Mouse (Mus musculus) hindbrain, embryonic 14.5 days (tissue): ENCODE data around the gene Zdhhc15. TPM values are rescaled to one million over a fixed set of nuclear protein-coding genes. Genes with fewer than 3 reads are reported as not detected.

Source experiments
- ATAC-seq: fragments of 200-750 bp; cut with Nextera tagmentation; 2 replicates; pipeline ENCODE4 v1.8.0; 2017; ENCODE audit warnings: moderate number of reproducible peaks, mild to moderate bottlenecking, moderate TSS enrichment, moderate library complexity; ENCODE audit not compliant: low FRiP score
- DNase-seq: peaks from one replicate; pipeline ENCODE4 v3.0.0-alpha.2; 2015; ENCODE audit warnings: low spot score
- H3K27ac ChIP-seq: fragments of 300-500 bp; sonication (generic); 2 replicates; pipeline ENCODE4 v1.5.1; 2014; ENCODE audit warnings: mild to moderate bottlenecking, moderate library complexity
- H3K27me3 ChIP-seq: fragments of 300-500 bp; sonication (generic); 2 replicates; pipeline ENCODE4 v1.6.1; 2014; ENCODE audit warnings: mild to moderate bottlenecking, low read length, mixed read lengths; ENCODE audit not compliant: control insufficient read depth, insufficient read depth
- H3K36me3 ChIP-seq: fragments of 300-500 bp; sonication (generic); replicated peaks from 2 replicates; pipeline ENCODE4 v1.6.1; 2014; ENCODE audit not compliant: control insufficient read depth, insufficient read depth
- H3K4me1 ChIP-seq: fragments of 300-500 bp; sonication (generic); replicated peaks from 2 replicates; pipeline ENCODE4 v1.6.1; 2014; ENCODE audit warnings: antibody characterized with exemption, low read length, mixed read lengths; ENCODE audit not compliant: control insufficient read depth, insufficient read depth
- H3K4me2 ChIP-seq: fragments of 300-500 bp; sonication (generic); replicated peaks from 2 replicates; pipeline ENCODE4 v1.6.1; 2014; ENCODE audit warnings: mild to moderate bottlenecking, moderate library complexity
- H3K4me3 ChIP-seq: fragments of 300-500 bp; sonication (generic); replicated peaks from 2 replicates; pipeline ENCODE4 v1.5.1; 2014; ENCODE audit warnings: mild to moderate bottlenecking, low read length
- H3K9ac ChIP-seq: fragments of 300-500 bp; sonication (generic); 2 replicates; pipeline ENCODE4 v1.6.1; 2014
- H3K9me3 ChIP-seq: fragments of 300-500 bp; sonication (generic); 2 replicates; pipeline ENCODE4 v1.6.1; 2016; ENCODE audit warnings: low read length; ENCODE audit not compliant: control insufficient read depth
- WGBS: fragments of 180-500 bp; shearing (Covaris S2); extraction: QIAGEN DNeasy Blood & Tissue Kit; methylation state at CpG from one replicate; pipeline ENCODE4 v1.1.7; 2014; 5-methylcytosine and 5-hydroxymethylcytosine counted together
- polyA plus RNA-seq: library from polyadenylated mRNA; unstranded; fragments of >200 nt; fragmentation: Nextera tagmentation; extraction: Ambion mirVana; gene quantifications from 2 replicates; pipeline ENCODE4 v1.2.1, GENCODE M21; 2014

Gene Zdhhc15
- polyA plus RNA-seq, 1 experiment from 2014 or later: 6.0 TPM

- DNase-seq (no peak), ATAC-seq (no peak)
- H3K9me3 ChIP-seq: no peaks in the 10 kb centered on the region
- H3K27me3 ChIP-seq: peaks cover 14% of the 10 kb centered on the region; the same call in 1 of the 2 replicates
- H3K36me3 ChIP-seq: no peaks in the 10 kb centered on the region
- H3K9ac ChIP-seq: no peak overlapping the region
- H3K4me2 ChIP-seq: no peak overlapping the region
- H3K4me1 ChIP-seq: no peaks in the 10 kb centered on the region
- H3K4me3 ChIP-seq: no peak overlapping the region
- WGBS: 82% methylated on average over 3 of the region's 3 CpGs
- H3K27ac ChIP-seq: no peak overlapping the region
These were observed 103.4 kb downstream of the Zdhhc15 start for GRCm38 (mm10) chrX:104567497-104567896.

GRCm38 (mm10) chrX:104545283-104545682 is 125.6 kb downstream of the Zdhhc15 start:
- WGBS: 96% methylated on average over 1 of the region's 1 CpGs
- H3K4me1 ChIP-seq: no peaks in the 10 kb centered on the region
- H3K4me2 ChIP-seq: no peak overlapping the region

GRCm38 (mm10) chrX:104543919-104544595 is 126.8 kb downstream of the Zdhhc15 start:
- DNase-seq (no peak), ATAC-seq (no peak)
- H3K36me3 ChIP-seq: no peaks in the 10 kb centered on the region
- no peak overlapping the region for H3K27ac ChIP-seq
- no peak overlapping the region for H3K9ac ChIP-seq
- no peaks in the 10 kb centered on the region for H3K9me3 ChIP-seq
- H3K27me3 ChIP-seq: peaks cover 53% of the 10 kb centered on the region
- no peaks in the 10 kb centered on the region for H3K4me1 ChIP-seq
- no peak overlapping the region for H3K4me3 ChIP-seq
- H3K4me2 ChIP-seq: no peak overlapping the region
- WGBS: 77% methylated on average over 4 of the region's 4 CpGs

More at GRCm38 (mm10) chrX:104545283-104545682, 125.6 kb downstream of the Zdhhc15 start:
- ATAC-seq: no peak
- H3K27ac ChIP-seq: no peak overlapping the region
- no peak overlapping the region for H3K9ac ChIP-seq
- no peak for DNase-seq
- peaks cover 43% of the 10 kb centered on the region for H3K27me3 ChIP-seq
- no peak overlapping the region for H3K4me3 ChIP-seq
- H3K9me3 ChIP-seq: no peaks in the 10 kb centered on the region
- H3K36me3 ChIP-seq: no peaks in the 10 kb centered on the region

- DNase-seq (no peak), ATAC-seq (no peak)
- no peak overlapping the region for H3K27ac ChIP-seq
- H3K9me3 ChIP-seq: no peaks in the 10 kb centered on the region
- peaks cover 58% of the 10 kb centered on the region for H3K27me3 ChIP-seq
- H3K36me3 ChIP-seq: no peaks in the 10 kb centered on the region
- H3K4me3 ChIP-seq: no peak overlapping the region
- H3K4me1 ChIP-seq: no peaks in the 10 kb centered on the region
- 95% methylated on average over 4 of the region's 4 CpGs for WGBS
- H3K9ac ChIP-seq: no peak overlapping the region
- H3K4me2 ChIP-seq: no peak overlapping the region
These were observed 128.2 kb downstream of the Zdhhc15 start for GRCm38 (mm10) chrX:104542635-104543034.

- H3K27me3 ChIP-seq: peaks cover 48% of the 10 kb centered on the region
- H3K27ac ChIP-seq: no peak overlapping the region
- no peaks in the 10 kb centered on the region for H3K36me3 ChIP-seq
- 65% methylated on average over 5 of the region's 5 CpGs for WGBS
- H3K9ac ChIP-seq: no peak overlapping the region
- H3K4me2 ChIP-seq: no peak overlapping the region
- DNase-seq: no peak
- no peaks in the 10 kb centered on the region for H3K9me3 ChIP-seq
- no peak overlapping the region for H3K4me3 ChIP-seq
- no peaks in the 10 kb centered on the region for H3K4me1 ChIP-seq
- no peak for ATAC-seq
These were observed 169.1 kb downstream of the Zdhhc15 start for GRCm38 (mm10) chrX:104501765-104502164.

- Histone ChIP-seq H3K4me3 (no peak overlapping the region), H3K36me3 (no peaks in the 10 kb centered on the region), H3K27ac (no peak overlapping the region), H3K27me3 (peaks cover 18% of the 10 kb centered on the region; the same call in 1 of the 2 replicates), H3K9me3 (no peaks in the 10 kb centered on the region), H3K4me2 (no peak overlapping the region), H3K9ac (no peak overlapping the region), H3K4me1 (no peaks in the 10 kb centered on the region)
- no peak for DNase-seq
- 67% methylated on average over 4 of the region's 4 CpGs for WGBS
- no peak for ATAC-seq
These were observed 181.1 kb downstream of the Zdhhc15 start for GRCm38 (mm10) chrX:104489626-104490355.

GRCm38 (mm10) chrX:104488870-104489467 is 181.9 kb downstream of the Zdhhc15 start:
- no peaks in the 10 kb centered on the region for H3K9me3 ChIP-seq
- no peak for ATAC-seq
- no peak overlapping the region for H3K4me2 ChIP-seq
- no peak overlapping the region for H3K27ac ChIP-seq
- H3K4me3 ChIP-seq: no peak overlapping the region
- 87% methylated on average over 4 of the region's 4 CpGs for WGBS
- no peak overlapping the region for H3K9ac ChIP-seq
- H3K4me1 ChIP-seq: 0 out of 2 replicates have a peak, but pooled peaks cover 4% of the 10 kb centered on the region
- DNase-seq: no peak
- peaks cover 25% of the 10 kb centered on the region; the same call in 1 of the 2 replicates for H3K27me3 ChIP-seq
- no peaks in the 10 kb centered on the region for H3K36me3 ChIP-seq

- Histone ChIP-seq H3K9me3 (no peaks in the 10 kb centered on the region), H3K4me2 (no peak overlapping the region), H3K9ac (no peak overlapping the region), H3K27me3 (peaks cover 25% of the 10 kb centered on the region; the same call in 1 of the 2 replicates), H3K4me3 (no peak overlapping the region), H3K4me1 (0 out of 2 replicates have a peak, but pooled peaks cover 4% of the 10 kb centered on the region), H3K27ac (no peak overlapping the region), H3K36me3 (no peaks in the 10 kb centered on the region)
- DNase-seq (no peak), ATAC-seq (no peak)
- WGBS: 84% methylated on average over 3 of the region's 3 CpGs
These were observed 182.8 kb downstream of the Zdhhc15 start for GRCm38 (mm10) chrX:104488036-104488435.
